Mouse (Mus musculus): Measurements from ENCODE around the gene Cacna1e.
A peak's percentile ranks its signal among the peaks of the same experiment; 100 is the strongest.

Gene Cacna1e

DNA sequence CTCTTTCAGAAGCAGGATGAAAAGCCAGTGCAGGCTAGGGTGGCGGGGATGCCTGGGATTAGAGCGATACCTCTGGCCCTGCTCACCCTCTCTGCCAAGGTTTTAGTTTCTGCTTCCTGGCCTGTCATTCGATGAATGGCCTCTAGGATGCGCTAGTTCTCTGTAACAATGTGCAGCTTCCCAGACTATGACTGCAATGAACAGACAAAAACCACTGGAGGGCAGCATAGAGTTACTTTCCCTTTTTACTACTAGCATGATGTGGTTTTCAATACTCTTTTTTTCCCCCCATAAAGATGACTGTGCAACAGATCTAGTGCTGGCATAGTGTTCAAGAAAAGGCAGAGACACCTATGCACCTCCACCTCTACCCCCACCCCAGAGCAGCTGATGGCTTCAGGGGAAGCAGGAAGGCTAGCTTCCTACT lies 98.0 kb downstream of the Cacna1e start:
- ATAC-seq (ENCODE audit: low TSS enrichment) = peak; percentile 53

DNA sequence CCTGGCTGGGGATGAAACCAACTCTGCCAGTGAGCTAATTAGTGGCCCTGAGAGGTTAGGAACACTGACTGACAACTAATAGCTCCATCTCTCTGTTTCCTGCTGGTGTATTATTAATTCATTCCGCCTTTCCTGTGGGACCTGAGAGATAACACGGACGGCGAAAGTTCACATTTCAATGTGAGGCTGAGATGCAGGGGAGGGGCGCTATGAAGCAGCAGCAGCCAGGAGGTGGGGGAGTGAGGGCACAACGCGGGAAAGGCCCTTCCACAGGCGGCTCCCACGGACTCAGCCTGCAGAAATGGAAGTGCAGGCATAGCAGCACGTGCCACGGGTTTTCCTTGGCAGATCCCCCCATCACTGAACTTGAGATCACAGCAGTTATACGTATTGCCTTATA lies 99.4 kb downstream of the Cacna1e start:
- ATAC-seq (ENCODE audit: low TSS enrichment) = no peak

DNA sequence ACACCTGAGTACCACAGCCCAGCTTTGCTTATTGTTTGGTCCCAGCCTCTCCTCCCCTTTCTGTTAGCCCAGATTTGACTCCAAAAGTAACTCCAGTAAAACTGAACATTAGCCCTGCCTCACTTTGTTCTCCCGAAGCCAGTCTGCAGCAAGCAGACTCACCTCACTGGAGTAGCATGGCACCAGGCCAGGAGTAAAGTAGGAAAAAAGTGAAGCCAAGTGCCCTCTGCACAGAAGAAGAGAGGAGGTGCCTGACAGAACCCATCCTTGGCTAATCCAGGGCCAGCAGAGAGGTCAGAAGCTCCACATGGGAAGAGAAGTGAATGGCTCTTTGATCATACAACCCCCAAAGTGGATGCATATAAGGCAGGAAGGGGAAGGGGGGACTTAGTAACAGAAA lies 100.8 kb downstream of the Cacna1e start:
- no peak for ATAC-seq (ENCODE audit: low TSS enrichment)

DNA sequence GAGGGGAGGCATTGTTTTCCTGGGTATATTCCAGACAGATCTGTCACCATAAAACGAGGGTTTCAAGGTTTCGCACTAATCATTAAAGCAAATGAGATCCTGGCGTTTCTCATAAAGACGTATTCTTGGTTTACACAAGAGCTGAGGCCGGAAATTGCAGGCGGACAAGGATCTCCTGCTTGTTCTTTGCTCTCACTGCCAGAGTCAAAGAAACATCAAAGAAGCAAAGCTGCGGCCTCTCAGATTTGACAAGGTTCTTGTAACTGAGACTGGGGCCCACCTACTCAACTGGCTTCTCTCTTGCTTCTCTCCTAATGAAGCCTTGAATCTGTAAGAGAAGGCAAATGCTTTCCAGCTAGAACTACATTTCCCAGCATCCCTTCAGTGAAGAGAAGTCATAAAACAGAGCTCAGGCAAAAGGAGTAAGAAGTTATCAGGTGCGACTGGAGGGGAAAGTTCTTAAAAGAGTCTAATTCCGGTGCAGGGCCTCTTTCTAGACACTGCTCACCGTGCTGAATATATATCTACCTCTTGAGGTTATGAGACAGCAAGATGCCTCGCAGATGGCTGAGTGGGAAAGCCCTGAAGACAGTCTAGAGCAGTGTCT lies 104.3 kb downstream of the Cacna1e start:
- ATAC-seq (ENCODE audit: low TSS enrichment) = no peak

DNA sequence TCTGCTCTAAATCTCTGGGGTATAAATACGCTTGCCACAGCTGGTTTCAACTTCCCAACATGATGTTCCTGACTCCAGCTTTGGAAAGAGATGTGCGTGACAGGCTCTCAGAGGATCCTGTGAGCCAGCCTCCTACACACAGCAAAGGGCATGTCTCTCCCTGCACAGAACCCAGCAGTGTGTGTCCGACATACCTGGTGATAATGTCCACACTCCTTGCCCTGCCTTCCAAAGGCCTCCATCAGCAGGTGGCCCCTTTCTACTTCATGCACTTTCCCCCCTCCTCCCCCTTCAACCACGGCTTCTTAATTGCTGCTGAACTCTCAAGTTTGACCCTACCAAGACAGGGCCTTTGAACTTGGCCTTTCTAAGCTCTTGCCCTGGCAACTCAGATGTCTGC lies 108.0 kb downstream of the Cacna1e start:
- ATAC-seq (ENCODE audit: low TSS enrichment) = peak; percentile 43; the same call in 1 of the 2 replicates

DNA sequence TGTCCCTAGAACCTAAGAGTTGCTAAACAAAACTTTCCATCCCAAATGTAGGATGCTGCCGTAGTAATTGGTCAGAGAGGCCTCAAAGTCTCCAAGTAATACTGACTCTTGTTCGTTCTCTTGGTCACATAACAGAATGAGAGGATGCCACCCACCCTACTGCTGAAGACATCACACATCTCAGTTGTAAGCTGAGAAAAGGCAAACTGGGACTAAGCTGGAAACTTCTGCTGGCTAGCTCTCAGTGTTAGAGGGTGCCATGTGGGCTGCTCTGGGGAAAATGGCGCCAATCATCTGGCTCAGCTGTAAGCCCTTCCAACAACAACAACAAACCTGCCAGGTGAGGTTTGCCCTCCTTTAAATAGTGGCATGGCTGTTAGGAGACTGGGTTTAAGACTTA lies 109.8 kb downstream of the Cacna1e start:
- ATAC-seq (ENCODE audit: low TSS enrichment) = peak; percentile 62; the same call in 1 of the 2 replicates

DNA sequence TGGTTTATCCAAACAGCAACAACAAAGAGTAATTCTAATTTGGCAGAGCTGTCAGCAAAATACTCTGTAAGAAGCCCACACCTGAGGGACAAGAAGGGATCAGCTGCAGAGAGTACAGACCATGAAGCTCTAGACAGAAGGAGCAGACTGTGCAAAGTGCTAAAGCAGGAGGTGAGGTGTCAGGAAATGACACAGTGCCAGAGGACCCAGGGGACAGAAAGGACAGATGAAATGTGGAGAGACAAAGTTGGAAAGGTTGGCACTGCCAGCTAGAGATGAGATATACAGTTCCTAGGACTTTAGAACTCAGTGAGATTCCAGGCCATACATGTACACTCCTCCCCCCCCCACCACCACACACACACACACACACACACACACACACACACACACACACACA lies 113.2 kb downstream of the Cacna1e start:
- no peak for ATAC-seq (ENCODE audit: low TSS enrichment)

DNA sequence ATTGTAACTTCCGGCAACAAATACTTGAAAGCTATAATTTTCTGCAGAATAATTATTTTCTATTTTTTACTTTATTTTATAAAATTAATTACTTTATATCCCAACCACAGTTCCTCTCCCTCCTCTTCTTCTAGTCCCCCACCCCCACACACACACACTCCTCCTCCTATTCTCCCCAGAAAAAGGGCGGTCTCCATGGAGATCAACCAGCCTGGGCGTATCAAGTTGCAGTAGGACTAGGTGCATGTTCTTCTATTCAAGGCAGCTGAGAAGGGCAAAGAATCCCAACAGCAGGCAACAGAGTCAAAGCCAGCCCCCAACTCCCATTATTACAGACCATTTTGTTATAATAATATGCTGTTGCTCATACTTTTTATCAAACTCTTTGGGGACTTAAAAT lies 113.8 kb downstream of the Cacna1e start:
- no peak for ATAC-seq (ENCODE audit: low TSS enrichment)

DNA sequence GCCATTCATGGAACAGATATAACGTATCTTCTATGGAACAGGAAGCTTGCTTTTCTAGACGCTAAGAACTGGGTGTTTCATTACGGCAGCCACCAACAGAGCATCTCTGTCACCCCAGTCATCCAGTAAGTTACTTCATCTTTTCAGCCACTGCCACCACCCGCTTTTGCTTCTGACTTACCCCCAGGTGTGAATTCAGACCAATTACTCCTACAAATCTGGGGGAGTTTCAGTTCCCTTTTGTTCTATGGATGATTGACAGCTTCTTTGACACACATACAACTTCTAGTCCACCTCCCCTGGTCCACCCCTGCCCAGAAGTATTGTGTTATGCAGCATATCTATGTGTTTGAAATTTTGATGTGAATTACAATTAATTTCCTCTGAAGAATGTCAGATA lies 121.2 kb downstream of the Cacna1e start:
- no peak for ATAC-seq (ENCODE audit: low TSS enrichment)

DNA sequence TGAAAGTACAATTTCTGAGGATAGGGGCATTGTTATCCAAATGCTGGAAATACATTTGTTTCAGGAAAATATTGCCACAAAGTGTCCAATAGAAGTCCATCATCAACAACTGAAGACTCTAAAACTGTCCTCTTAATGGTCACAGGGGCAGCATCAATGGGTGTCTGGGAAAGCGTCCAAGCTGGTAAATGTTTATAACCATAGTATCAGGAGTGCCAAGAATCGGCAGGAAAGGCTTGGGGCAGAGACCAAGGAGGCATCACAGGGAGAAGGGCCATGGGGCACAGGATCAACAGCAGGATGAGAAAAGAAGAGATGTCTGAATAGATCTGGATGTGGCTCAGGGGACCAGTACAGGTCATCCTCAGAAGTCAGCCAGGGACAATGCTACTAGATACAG lies 132.2 kb downstream of the Cacna1e start:
- no peak for ATAC-seq (ENCODE audit: low TSS enrichment)

DNA sequence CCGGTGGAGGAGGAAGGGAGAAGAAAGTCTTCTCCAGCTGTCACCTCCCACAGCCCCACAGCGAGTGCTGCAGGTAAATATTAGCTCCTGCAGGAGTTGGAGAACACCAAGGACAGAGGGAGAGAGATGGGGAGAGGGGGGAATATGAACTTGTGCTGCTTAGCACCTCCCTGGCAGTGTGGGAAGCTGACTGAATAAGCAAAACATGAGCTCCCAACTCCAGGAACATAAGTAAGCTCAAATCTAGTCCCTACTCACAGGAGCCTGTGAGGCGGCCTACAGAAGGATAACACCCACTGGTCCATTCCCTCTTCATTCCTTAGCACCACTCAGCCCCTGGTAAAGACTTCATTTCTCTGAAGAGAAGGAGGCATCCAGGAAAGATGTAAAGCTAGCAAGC lies 135.8 kb downstream of the Cacna1e start:
- ATAC-seq (ENCODE audit: low TSS enrichment) = peak; percentile 92

DNA sequence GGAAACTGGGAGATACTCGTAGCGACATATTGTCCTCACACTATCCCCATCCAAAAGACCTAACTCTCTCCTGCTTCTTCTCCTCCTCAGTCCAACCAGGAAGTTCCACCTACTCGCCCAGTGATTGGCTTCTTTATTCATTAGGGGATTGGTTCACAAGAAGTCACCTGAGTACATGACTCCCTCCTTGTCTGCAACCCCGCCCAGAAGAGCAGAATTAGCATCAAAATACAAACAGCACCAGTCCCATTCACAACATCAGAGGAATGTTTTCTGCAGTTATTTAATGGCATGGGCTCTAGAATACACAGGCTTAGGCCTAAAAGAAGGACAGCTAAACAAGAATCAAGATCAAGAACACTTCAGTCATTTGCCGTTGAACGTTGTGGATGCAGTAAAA lies 139.1 kb downstream of the Cacna1e start:
- ATAC-seq (ENCODE audit: low TSS enrichment) = no peak

DNA sequence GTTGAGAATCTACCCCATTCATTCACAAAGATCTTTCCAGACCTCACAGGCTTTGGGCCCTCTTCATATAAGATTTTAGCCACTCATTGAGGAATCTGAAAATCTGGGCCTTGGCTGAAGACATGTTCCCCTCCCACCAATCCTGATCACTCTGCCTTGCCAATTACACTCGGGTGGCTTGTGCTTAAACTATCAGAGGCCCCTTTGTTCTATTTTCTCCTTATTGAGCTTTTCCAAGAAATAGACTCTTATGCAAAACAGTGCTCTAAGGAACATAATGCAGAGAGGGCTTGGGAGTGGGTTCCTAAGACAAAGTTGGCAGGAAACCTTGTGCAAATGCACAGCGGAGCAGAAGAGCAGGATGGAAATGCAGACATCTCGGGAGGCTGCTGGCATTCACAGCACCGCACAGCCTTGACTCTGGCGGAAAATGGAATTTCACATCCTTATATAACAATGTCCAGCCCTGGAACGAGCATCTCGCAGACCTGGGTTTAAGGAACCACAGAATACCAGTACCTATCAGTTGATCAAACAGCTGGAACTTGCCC lies 153.8 kb downstream of the Cacna1e start:
- peak; percentile 17; the same call in 1 of the 2 replicates for ATAC-seq (ENCODE audit: low TSS enrichment)

DNA sequence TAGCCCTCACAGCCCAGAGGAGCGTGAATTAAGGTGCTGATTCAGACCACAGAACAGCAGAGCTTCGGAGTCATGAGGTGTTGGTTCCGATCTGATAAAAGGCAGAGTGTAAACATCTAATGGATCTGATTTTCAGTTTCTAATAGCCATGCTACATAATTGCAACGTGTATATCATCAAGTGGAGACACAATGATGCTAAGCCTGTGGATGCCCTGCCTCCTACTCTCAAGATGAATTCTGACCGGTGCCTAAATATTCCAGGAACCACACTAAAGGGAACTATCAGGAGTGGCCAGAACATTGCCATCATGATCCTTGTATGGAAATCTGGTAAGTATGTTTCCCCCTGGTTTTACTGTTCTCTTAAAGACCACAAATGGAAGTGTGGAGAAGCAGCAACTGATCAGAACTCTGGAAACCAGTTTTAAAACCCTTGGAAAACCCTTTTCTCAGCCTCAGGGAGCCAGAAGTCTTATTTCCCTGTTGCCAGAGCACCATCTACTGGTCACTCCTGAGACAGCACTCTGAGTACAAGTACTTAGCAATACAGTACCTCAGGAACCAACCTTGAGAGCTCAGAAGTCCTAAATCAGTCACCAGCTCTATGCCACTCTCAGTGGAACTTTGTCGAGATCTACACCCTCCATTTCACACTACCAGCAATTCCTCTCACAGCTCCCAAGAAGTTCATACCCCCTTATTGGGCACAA lies 154.9 kb downstream of the Cacna1e start:
- ATAC-seq (ENCODE audit: low TSS enrichment) = peak; percentile 29

DNA sequence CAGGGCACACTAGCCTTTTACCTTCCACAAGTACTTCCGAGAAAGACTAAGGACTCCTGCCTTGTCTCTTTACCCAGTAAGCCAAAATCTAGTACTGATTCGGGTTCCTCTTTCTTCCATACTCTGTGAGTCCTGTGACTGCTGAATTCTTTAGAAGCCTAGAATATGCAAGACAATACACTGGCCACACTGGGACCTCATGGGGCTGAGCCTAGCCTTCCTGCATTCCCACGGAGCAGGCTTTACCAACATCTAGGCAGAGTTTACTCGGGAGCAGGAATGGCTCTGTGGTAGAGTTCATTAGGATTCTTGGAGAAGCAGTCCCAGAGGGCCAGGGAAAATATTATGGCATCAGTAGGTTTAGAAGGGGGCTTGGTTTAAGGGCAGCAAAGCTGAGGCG lies 155.6 kb downstream of the Cacna1e start:
- ATAC-seq (ENCODE audit: low TSS enrichment) = no peak

DNA sequence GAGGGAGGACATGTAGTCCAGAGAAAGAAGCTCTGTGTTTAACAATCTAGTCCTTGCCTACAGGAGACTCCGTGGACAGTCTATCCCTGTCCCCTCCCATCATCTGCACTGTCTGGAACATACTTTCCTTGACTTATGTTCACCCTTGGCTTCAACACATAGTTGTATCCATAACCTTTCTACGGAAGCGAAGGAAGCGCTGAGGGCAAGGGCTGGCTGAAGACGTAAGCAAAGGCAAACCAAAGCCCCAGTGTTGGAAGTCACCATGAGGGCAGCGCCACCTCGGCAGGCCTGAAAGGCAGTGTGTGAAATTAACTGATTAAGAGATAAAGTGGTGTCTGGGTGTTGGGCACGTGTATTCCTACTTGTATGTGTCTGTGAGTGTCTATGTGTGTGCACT lies 156.6 kb downstream of the Cacna1e start:
- ATAC-seq (ENCODE audit: low TSS enrichment) = no peak

DNA sequence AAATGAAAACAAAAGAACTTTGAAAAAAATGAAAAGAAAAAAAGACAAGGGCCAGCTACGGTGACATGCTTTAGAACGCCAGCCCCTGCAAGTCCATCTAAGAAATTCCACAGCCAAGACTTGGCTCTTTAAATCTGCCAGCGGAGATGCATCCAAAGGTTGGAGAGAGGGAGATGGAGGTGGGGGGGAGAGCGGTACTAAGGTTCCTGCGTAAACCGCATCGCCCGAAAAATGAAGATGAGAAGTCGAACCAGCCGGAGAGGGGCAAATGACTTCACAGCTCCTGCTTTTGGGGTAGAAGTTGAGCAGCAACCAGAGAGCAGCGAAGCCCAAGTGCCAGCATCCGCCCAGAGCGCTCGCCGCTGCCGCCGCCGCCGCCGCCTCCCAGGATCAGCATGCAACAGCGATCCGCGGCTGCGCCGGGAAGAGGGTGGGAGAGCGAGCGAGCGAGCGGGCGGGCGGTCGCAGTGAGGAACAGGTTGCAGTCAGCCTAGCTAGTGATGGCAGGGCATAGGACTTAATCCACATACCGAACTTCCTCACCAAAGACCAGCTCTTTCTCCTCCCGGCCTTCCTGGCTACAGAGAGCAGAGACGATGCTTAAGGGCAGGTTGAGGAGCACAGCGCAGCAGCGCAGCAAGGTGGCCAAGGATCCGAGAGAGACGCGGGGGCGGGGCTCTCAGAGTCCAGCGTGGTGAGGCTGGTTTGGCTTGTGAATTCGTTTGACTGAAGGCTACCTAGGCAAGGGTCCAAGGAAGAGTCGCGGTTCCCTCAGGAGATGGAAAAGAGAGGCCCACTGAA lies 157.7 kb downstream of the Cacna1e start:
- peak; percentile 53 for ATAC-seq (ENCODE audit: low TSS enrichment)

DNA sequence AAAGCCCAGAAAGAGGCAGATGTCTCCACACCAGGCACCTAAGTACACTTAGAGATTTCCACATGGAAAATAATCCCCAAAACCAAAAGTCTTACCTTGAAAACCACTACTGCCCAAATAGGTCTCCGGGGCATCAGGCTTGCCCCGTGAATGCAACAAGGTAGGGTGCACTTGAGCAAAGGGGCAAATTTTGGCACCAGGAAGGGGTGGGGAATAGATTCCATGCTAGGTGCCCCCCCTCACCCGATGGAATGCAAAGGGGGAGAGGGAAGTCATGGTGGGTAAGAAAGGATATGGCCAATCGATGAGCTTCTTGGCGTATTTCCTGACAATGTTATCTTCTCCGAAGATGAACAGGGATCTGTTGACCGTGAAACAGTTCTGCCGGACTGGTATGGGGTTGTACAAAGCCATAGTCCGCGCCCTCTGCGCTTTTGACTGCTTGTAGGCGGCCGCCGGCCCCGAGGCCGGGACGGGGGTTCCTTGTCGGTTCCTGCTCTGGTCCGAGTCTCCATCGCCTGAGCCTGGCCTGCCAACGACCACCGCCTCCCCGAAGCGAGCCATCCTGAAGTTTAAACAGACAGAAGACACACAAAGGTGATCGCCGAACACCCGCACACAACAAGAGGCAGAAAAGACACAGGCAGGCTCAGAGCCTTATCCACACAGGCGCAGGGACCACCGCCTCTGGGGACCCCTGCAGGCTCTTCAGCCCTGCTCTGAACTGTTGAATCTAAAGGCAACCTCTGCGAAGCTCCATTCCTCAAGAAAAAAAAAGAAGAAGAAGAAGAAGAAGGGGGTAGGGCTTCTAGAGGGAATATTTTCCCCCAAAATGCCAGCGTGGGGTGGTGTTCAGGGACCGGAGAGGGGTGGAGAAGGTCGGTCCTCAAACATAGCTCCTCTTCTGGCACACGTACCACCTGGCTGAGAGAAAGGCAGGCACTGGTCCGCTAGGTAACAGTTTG lies 158.7 kb downstream of the Cacna1e start:
- ATAC-seq (ENCODE audit: low TSS enrichment) = no peak

DNA sequence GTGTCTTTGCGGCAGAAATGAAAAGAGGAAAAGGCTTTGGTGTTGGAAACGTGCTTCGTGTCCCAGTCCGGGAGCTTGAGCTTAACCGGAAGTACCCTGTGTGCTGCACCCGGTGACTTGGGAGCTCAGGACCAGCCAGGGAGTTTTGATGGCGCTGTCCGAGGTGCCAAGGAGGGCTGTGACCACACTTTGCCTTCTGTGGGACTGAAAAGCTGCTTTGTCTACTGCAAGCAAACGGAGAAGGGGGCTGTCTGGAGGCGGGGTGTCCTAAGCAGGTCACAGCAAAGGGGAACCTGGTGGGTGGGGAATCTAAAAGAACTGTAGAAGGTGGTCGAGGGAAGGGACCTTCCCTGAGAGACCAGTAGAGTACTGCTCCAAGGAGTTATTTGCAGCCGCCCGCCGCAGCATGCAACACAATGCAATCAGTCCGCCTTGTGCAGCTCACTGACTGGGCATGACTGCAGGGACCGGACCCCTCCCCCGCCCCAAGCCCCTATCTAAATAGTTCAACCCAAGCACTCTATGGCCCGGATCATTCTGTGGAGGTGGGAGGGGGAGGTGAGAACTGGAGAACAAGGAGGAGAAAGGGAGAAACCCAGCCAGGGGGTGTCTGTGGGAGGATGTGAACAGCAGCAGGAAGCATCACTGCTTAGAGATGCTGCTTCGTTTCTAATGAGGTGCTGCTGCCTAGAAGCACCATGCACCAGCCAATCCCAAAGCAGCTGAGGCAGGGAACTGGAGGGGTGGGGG lies 160.6 kb downstream of the Cacna1e start:
- peak; percentile 36 for ATAC-seq (ENCODE audit: low TSS enrichment)

DNA sequence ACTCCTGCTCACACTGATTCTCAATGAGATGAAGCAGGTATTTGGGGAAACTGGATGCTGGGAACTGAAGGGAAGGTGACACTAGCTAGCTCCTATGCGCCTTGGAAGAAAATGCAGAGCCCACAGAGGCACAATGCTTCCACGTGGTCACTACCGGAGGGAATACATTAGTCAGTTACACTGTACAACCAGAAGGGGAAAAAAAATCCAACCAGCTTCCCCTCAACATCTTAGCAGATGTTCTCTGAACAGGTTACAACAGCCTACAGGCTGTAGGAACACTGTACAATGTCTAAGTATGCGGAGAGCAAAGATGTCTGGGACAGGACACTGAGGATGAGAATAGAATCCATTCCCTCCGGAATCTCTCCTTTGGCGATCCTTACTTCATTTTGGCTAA lies 161.2 kb downstream of the Cacna1e start:
- peak; percentile 13; the same call in 1 of the 2 replicates for ATAC-seq (ENCODE audit: low TSS enrichment)

DNA sequence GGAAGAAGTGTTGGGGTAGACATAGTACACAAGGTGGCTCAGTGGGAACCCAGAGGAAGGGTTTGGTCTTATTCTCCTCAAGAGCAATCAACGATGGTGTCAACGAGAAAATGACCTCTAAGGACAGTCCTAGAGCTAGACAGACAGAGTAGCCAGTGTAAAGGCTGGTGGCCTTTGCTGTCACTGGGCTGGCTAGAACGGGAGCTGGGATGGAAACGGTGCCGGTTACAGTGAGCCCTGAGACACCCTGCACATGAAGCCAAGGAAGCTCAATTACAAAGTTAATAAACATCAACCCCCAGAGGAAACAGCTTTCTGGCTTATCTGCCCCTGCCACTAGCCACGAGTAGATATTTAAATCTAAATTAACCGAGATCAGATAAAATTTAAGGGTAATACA lies 168.7 kb downstream of the Cacna1e start:
- ATAC-seq (ENCODE audit: low TSS enrichment) = no peak
